Mouse (Mus musculus): ENCODE results near the gene Zfp775. TPM values are rescaled to one million over a fixed set of nuclear protein-coding genes. Genes with fewer than 3 reads are reported as not detected.

Zfp775 gene
- total RNA-seq, 2 experiments from 2014 or later: 11.8 to 12.3 TPM

GRCm38 (mm10) chr6:48628377-48628776 is 26.5 kb downstream of the Zfp775 start:
- no peak for DNase-seq

DNA sequence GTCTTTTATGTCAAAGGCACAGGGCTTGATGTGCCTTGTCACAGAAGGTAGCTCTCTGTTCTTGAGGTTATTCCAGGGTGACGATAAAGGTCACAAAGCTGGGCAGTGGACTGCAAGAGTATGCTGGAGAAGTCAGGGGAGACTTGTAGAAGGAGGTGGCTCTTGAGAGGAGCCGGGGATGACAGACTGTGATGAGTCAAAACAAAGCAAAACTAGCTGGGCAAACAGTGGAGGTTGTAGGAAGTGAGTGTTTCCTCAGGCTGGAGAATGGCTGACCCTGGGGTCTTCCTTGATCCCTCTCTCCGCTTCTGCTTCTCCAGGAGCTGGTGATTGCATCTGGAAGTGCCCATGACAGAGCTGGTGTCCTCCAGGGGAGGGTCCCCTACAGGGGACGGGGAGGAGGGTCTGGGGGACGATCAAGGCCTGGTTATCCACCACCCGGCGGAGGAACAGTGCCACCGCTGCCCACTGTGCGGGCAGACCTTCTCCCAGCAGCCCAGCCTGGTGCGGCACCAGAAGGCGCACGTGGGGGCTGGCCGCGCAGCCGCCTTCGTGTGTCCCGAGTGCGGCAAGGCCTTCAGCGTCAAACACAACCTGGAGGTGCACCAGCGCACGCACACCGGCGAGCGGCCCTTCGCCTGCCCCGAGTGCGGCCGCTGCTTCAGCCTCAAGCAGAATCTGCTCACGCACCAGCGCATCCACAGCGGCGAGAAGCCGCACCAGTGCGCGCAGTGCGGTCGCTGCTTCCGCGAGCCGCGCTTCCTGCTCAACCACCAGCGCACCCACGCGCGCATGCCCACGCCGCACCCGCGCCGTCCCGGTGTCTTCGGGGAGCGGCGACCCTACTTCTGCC is 27.2 kb downstream of the Zfp775 start:
- DNase-seq: no peak

DNA sequence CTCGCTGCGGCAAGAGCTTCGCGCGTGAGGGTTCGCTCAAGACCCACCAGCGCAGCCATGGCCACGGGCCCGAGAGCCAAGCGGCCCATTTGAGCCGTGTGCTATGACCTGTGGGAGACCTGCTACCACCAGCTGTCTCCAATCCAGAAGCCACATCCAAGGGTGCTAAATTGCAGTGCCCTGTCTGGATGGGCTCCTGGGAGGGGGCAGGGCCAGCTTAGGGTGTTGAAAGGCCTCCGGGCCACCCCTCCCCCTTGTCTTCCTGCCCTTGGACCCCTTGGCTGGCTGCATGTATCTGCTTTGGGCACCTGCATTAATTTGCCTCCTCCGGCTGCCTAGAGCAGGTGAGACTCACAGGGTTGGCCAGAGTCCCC is 27.8 kb downstream of the Zfp775 start:
- no peak for DNase-seq

DNA sequence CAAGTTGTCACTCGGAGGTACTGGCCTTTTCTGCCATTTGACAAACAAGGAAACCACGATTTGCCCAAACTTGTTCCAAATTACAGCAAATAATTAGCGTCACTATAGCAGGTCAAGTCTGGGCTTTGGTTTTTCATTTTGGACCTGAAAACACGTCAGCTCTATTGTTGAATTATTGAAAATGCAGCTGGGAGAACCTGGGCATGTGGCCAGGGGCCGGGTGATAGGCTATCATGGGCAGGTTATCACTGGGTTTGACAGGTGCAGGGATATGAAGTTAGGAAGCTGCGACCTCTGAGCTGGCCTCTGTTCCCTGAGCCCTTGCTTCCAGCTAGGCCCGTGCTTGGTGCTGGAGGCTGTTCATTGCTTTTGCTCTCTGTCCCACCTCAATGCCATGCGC is 29.0 kb downstream of the Zfp775 start:
- DNase-seq: no peak

DNA sequence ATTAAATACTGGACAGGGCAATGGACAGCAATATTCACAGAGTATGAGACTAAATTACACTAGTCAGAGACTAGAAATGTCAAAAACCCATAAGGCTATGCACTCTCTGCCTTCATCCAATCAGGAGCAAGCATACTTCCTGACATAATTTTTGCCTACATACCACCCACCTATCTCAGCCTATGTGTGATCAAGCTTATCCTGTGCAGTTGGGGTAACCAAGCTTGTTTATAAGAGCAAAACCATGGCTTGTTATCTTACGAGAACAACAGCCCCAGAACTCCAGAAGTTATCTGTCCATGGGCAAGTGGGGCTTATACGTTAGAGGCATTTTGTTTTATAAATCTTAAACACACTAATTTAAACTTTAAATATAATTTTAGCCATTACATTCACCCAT is 33.2 kb downstream of the Zfp775 start:
- no peak for DNase-seq

- DNase-seq: peak; percentile 28 to 52
These were observed 34.7 kb downstream of the Zfp775 start for GRCm38 (mm10) chr6:48636515-48636914.

GRCm38 (mm10) chr6:48637811-48638500 is 36.1 kb downstream of the Zfp775 start:
- DNase-seq: no peak

DNA sequence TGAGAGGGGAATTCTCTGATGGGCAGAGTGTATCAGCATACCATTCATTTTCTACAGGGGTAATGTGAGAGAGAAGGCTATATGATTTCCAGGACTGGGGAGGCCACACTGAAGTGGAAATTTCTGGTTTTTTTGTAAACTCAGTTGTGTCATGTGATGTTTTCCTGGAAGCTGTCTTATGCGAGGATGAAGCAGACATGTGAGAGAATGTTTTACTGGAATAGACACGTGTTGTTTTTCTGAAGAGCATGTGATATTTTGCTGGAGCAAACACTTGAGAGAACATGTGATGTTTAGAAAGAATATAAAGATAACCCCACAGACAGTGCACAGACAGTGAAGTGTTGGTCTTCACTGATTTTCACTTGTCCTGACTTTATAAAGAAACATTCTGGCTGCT is 36.7 kb downstream of the Zfp775 start:
- peak in 1 of 2 experiments; percentile 15 for DNase-seq

- no peak for DNase-seq
These were observed 39.5 kb downstream of the Zfp775 start for GRCm38 (mm10) chr6:48641391-48641790.

- DNase-seq: peak; percentile 32 to 73
These were observed 41.0 kb downstream of the Zfp775 start for GRCm38 (mm10) chr6:48642764-48643292.

- DNase-seq: peak; percentile 80 to 87
These were observed 43.9 kb downstream of the Zfp775 start for GRCm38 (mm10) chr6:48645660-48646308.

DNA sequence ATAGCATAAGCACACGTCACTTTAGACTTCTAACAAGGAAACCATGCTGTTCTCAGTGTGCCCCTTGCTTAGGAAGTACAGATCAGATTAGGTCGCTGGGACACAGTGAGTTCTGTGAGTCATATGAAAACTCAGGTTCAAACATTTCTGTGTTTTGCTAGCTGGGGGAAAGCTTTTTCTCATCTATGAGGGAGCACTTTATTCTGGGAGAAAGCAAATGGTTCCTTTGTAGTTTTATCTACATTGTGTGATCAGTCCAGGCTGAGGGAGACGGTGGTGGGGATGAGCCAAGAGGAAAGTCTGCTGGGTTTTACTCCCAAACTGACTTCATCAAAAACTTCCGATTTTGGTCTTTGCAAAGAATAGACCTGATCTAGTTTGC is 44.4 kb downstream of the Zfp775 start:
- DNase-seq: no peak

- DNase-seq: peak; percentile 66 to 83
These were observed 45.1 kb downstream of the Zfp775 start, which contains the start of gene Gimap8 for GRCm38 (mm10) chr6:48646995-48647394. TSS of gene Gimap8 (plus strand) at chr6:48647234.

GRCm38 (mm10) chr6:48647611-48648010 is 45.7 kb downstream of the Zfp775 start:
- no peak for DNase-seq

- DNase-seq: no peak
These were observed 46.9 kb downstream of the Zfp775 start for GRCm38 (mm10) chr6:48648779-48649178.

DNA sequence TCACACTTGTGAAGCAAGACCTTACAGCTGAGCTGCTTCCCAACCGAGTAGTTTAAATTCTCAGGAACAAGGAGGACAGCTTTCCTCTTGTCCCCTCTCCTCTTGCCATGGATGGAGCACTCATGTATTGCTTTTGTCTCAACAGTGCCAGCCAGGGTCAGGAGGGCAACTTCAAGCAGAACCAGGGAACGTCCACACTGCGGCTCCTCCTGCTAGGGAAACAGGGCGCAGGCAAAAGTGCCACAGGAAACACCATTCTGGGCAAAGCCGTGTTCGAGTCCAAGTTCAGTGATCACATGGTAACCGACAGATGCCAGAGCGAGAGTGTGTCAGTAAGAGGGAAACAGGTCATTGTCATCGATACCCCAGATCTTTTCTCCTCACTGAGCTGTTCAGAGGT is 48.2 kb downstream of the Zfp775 start:
- DNase-seq: no peak

- DNase-seq: no peak
These were observed 56.9 kb downstream of the Zfp775 start for GRCm38 (mm10) chr6:48658721-48659120.

GRCm38 (mm10) chr6:48664750-48665149 is 62.9 kb downstream of the Zfp775 start:
- no peak for DNase-seq

DNA sequence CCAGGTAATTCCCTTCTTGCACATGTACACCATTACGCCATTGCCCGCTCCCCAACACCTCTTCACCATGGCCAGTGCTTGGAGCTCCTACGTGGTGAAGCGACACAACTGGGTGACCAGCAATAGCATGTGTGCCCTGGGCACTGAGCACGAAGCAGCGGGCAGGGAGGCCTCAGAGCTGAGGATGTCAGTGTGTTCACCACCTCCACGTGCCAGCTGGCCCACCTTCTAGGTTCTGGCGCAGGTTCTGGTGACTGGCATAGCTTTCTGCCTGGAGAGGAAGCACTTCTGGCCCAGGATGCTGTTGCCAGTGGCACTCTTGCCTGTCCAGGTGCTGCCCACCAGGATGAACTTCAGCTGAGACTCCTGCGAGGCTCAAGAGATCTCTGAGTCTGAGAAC is 63.6 kb downstream of the Zfp775 start:
- no peak for DNase-seq

DNA sequence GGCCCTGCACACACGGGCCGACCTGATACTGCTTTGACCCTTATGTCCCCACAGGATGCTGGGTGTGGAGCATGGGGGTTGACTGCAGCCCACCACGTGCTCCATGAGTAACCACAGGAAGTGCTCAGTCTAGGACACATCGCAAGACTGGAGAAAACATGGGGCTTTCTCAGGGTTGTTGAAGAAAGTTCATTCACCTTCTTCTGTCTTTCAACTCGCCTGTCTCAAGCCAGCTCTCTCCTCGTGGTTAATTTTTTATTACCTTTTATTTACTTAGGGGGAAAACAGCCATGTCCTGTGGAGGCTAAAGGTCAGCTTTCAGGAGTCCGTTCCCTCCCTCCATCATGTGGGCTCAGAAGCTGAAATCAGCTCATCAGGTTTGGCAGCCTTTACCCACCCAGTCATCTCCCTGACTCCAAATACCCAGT is 64.3 kb downstream of the Zfp775 start:
- no peak for DNase-seq

DNA sequence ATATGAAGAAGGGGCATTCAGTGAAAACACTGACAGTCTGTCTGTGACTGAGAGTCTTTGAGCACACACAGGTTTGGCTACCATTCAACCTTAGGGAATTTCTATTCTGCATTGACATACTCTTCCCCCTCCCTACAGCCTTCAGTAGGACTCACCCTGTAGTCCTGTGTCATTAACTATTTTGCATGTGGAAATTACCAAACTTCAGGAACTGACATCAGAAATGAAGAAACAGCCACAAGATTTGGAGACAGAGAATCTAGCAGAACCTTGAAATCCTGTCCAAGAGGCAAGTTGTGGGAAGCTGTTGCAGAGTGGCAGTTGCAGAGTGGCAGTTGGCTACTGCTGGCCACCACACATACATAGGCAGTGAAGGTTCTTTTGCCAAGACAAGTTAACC is 66.2 kb downstream of the Zfp775 start:
- no peak for DNase-seq

- no peak for DNase-seq
These were observed 67.6 kb downstream of the Zfp775 start for GRCm38 (mm10) chr6:48669446-48669969.

All from heart, adult 18-20 months (tissue).